8 mouse cellular contexts compared by ENCODE assay signal in the genomic region with DNA sequence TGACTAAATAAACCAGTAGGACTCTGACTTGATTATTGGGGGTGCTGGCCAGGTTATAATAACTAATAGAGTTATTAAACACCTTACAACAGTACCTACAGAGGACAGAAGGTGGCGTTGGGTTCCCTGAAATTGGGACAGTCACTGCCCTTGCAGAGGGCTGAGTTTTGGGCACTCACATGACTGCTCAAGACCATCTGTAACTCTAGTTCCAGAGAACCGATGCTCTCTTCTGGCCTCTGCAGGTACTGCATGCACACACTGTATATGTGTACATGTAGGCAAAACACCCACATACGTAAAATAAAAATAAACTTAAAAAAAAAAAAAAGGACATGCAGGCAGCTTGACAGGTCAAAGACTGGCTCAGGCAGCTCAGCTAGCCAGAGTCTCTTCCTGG. TPM values are rescaled to one million over a fixed set of nuclear protein-coding genes. Genes with fewer than 3 reads are reported as not detected.
DNase-seq lines count a peak whose midpoint lies in the region; ATAC-seq lines count a peak whose summit lies in the region.

No protein-coding gene starts in this region.

- no peaks in the 10 kb centered on the region for H3K36me3 ChIP-seq in neural tube, embryonic 11.5 days (ENCODE audit: control insufficient read depth, insufficient read depth, low read length)
- H3K36me3 ChIP-seq in neural tube, embryonic 15.5 days = no peaks in the 10 kb centered on the region

- H3K4me3 ChIP-seq in neural tube, embryonic 11.5 days (ENCODE audit: low read depth, low read length) = no peak overlapping the region
- H3K4me3 ChIP-seq in neural tube, embryonic 15.5 days (replicated peaks) = no peak overlapping the region

- no peaks in the 10 kb centered on the region for H3K9me3 ChIP-seq in neural tube, embryonic 11.5 days (ENCODE audit: control insufficient read depth, low read length)
- H3K9me3 ChIP-seq in neural tube, embryonic 15.5 days (replicated peaks) = no peaks in the 10 kb centered on the region

- peak; percentile 57 for DNase-seq in cerebellum, postnatal 10 days
- no peak for DNase-seq in cerebellum, adult 9-10 months
- DNase-seq in neural tube, embryonic 11.5 days (ENCODE audit: low spot score) = peak; percentile 33
- peak; percentile 63 for DNase-seq in kidney, adult 9 months
- DNase-seq in layer of hippocampus, adult 9-10 months (ENCODE audit: low spot score) = no peak
- no peak for DNase-seq in ovary, postnatal 36 days (ENCODE audit: low spot score)

- no peak overlapping the region for H3K9ac ChIP-seq in neural tube, embryonic 11.5 days (ENCODE audit: low read length)
- no peak overlapping the region for H3K9ac ChIP-seq in neural tube, embryonic 15.5 days (replicated peaks)

- H3K27me3 ChIP-seq in neural tube, embryonic 11.5 days (ENCODE audit: control insufficient read depth, insufficient read depth, low read length) = no peaks in the 10 kb centered on the region
- no peaks in the 10 kb centered on the region for H3K27me3 ChIP-seq in neural tube, embryonic 15.5 days (replicated peaks)

- H3K4me1 ChIP-seq in neural tube, embryonic 11.5 days (ENCODE audit: control insufficient read depth, insufficient read depth, low read length) = no peaks in the 10 kb centered on the region
- no peaks in the 10 kb centered on the region for H3K4me1 ChIP-seq in neural tube, embryonic 15.5 days

- WGBS in neural tube, embryonic 11.5 days = 76% methylated on average over 3 of the region's 3 CpGs
- 82% methylated on average over 3 of the region's 3 CpGs for WGBS in neural tube, embryonic 15.5 days

- ATAC-seq in neural tube, embryonic 11.5 days (ENCODE audit: insufficient read depth, low FRiP score, low TSS enrichment) = no peak
- ATAC-seq in neural tube, embryonic 15.5 days (ENCODE audit: low FRiP score) = no peak
- peak; percentile 100 for ATAC-seq in megakaryocyte progenitor cell, adult 5-6 weeks (replicated peaks; ENCODE audit: poor library complexity)

- no peak overlapping the region for H3K4me2 ChIP-seq in neural tube, embryonic 11.5 days (ENCODE audit: low read depth)
- no peak overlapping the region for H3K4me2 ChIP-seq in neural tube, embryonic 15.5 days

- no peak overlapping the region for H3K27ac ChIP-seq in neural tube, embryonic 11.5 days (ENCODE audit: low read depth, low read length)
- no peak overlapping the region for H3K27ac ChIP-seq in neural tube, embryonic 15.5 days (replicated peaks)

RNA-seq across cellular contexts. Expression of gene Ppp4r3a, which starts 19.1 kb away (rescaled TPM):
- polyA plus RNA-seq in neural tube, embryonic 11.5 days (2014; fragmentation: Nextera tagmentation; extraction: Ambion mirVana) = 61.9 and 64.6 TPM in 2 replicates
- polyA plus RNA-seq in neural tube, embryonic 15.5 days (2015; fragmentation: Nextera tagmentation; extraction: Ambion mirVana) = 23.3 and 26.2 TPM in 2 replicates
- total RNA-seq in megakaryocyte progenitor cell, adult 5-6 weeks (2015) = 114 and 116 TPM in 2 replicates
- 116 and 153 TPM in 2 replicates for total RNA-seq in megakaryocyte progenitor cell, adult 5-6 weeks (2017)

Comparison
In these comparisons a context has a peak if more than half of its experiments do, and no peak if none do; other contexts are left out.
1. DNase-seq: peak in cerebellum, postnatal 10 days (2 of 2), neural tube, embryonic 11.5 days (single experiment) and kidney, adult 9 months (single experiment); none in cerebellum, adult 9-10 months (single experiment), layer of hippocampus, adult 9-10 months (single experiment) and ovary, postnatal 36 days (single experiment).